Mouse (Mus musculus) megakaryocyte, embryonic 14.5 days (primary cell): ENCODE measurements around the gene Nkd1.

Experiments used
- FLI1 ChIP-seq: IDR thresholded peaks from 2 replicates; pipeline ENCODE4 v1.6.1; 2012; ENCODE audit warnings: low read length, inconsistent platforms, mixed read lengths
- GATA1 ChIP-seq: IDR thresholded peaks from 3 replicates; pipeline ENCODE4 v1.6.1; 2012; ENCODE audit warnings: mixed read lengths, low read length, inconsistent platforms, borderline replicate concordance

DNA sequence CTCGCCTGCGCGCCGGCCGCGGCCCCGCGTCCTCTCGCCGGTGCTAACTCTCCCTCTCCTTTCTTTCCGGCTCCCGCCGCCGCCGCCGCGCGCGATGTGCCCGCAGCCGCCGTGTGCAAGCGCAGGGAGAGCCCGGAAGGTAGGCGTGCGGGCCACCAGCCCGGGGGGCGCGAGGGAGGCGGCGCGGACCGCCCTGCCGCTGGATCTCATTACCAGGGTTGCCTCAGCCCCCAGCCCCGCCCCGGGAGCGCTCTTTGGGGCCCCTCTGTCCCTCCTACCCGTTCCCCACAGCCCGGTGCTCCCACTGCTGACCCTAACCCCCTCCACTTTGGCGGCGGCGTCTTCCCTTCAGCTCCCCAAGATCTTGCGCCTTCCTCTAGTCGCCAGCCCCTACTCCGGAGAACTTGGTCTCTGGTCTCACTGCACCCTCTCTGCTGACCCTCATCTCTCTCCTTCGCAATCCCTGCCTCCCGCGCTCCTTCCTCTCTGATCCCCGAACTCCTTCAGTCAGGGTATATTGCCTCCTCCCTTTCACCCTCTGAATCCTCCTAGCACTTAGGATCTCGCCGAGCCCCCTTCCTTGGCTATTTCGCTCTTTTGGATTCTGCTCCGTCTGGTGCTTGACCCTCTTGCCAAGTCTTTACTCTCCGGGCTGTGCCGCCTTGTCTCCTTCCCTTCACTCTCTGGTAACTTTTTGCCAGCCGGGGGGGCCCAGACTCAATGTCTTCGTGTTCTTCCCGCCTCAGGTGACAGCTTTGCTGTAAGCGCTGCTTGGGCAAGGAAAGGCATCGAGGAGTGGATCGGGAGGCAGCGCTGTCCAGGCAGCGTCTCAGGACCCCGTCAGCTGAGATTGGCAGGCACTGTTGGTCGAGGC lies 624 bp downstream of the Nkd1 start:
- TF ChIP-seq GATA1 = no peak
- no peak for TF ChIP-seq FLI1
